Mouse (Mus musculus) ES-E14 (cell line): Measurements from ENCODE around the gene Ddah2. TPM values are rescaled to one million over a fixed set of nuclear protein-coding genes. Genes with fewer than 3 reads are reported as not detected.

Source experiments
- DNase-seq: peaks from one replicate; pipeline ENCODE4 v3.0.0-alpha.2; 2013; ENCODE audit warnings: low read depth, low spot score
- H3K27ac ChIP-seq: 2 replicates; pipeline ENCODE4 v1.5.1; 2012; ENCODE audit warnings: low read depth, mild to moderate bottlenecking, low read length, moderate library complexity, mixed read lengths; ENCODE audit not compliant: poor library complexity, insufficient read depth, severe bottlenecking
- H3K36me3 ChIP-seq: 2 replicates; pipeline ENCODE4 v1.6.1; 2012; ENCODE audit warnings: mild to moderate bottlenecking, low read length, moderate library complexity, mixed read lengths; ENCODE audit not compliant: control insufficient read depth, poor library complexity, insufficient read depth, severe bottlenecking
- H3K4me1 ChIP-seq, 2 experiments: fragments of 150-350 bp in 1 of 2; sonication (generic) in 1 of 2; 2 replicates each; pipeline ENCODE4 v1.6.1; 2012; ENCODE audit warnings: low read length in 2 of 2, mild to moderate bottlenecking in 1 of 2, mixed read lengths in 1 of 2; ENCODE audit not compliant: control insufficient read depth in 2 of 2, insufficient read depth in 2 of 2, poor library complexity in 1 of 2
- H3K4me3 ChIP-seq, 2 experiments: fragments of 150-350 bp in 1 of 2; sonication (generic) in 1 of 2; 2 replicates each; pipeline ENCODE4 v1.5.1; 2012; ENCODE audit warnings: low read length in 2 of 2, low read depth in 1 of 2, mild to moderate bottlenecking in 1 of 2, mixed read lengths in 1 of 2; ENCODE audit not compliant: insufficient read depth in 1 of 2, poor library complexity in 1 of 2, severe bottlenecking in 1 of 2
- H3K9ac ChIP-seq: 2 replicates; pipeline ENCODE4 v1.6.1; 2012; ENCODE audit warnings: low read depth, mild to moderate bottlenecking, low read length, mixed read lengths; ENCODE audit not compliant: poor library complexity, insufficient read depth, severe bottlenecking
- H3K9me3 ChIP-seq: fragments of 150-350 bp; sonication (generic); 2 replicates; pipeline ENCODE4 v1.6.1; 2012; ENCODE audit warnings: low read depth, mild to moderate bottlenecking, low read length; ENCODE audit not compliant: control insufficient read depth, insufficient read depth
- CHD2 ChIP-seq: IDR thresholded peaks from 2 replicates; pipeline ENCODE4 v1.6.1; 2014; ENCODE audit warnings: mild to moderate bottlenecking, low read depth, low read length, inconsistent platforms
- HCFC1 ChIP-seq: IDR thresholded peaks from 2 replicates; pipeline ENCODE4 v1.6.1; 2012; ENCODE audit warnings: low read length, inconsistent platforms, borderline replicate concordance; ENCODE audit not compliant: insufficient read depth
- MAFK ChIP-seq: IDR thresholded peaks from 2 replicates; pipeline ENCODE4 v1.6.1; 2014; ENCODE audit warnings: mild to moderate bottlenecking, low read depth, low read length, inconsistent platforms; ENCODE audit not compliant: insufficient read depth
- ZC3H11A ChIP-seq: IDR thresholded peaks from 2 replicates; pipeline ENCODE4 v1.6.1; 2012; ENCODE audit warnings: low read depth, mild to moderate bottlenecking, inconsistent platforms, low read length, borderline replicate concordance
- ZNF384 ChIP-seq: IDR thresholded peaks from 2 replicates; pipeline ENCODE4 v1.6.1; 2012; ENCODE audit warnings: low read depth, low read length, inconsistent platforms
- in situ Hi-C, 2 experiments: fragments of 600-800 bp; cut with MboI; formaldehyde crosslinking; loops; one replicate each; pipeline ENCODE4 v1.15.1; 2025; ENCODE audit warnings: low sequenced_read_pairs in 2 of 2, inconsistent platforms in 1 of 2; ENCODE audit not compliant: unreplicated experiment in 2 of 2
- total RNA-seq: library from RNA; depleted of rRNA; stranded (reverse); fragments of 300-350 nt; gene quantifications from 2 replicates; pipeline ENCODE4 v1.2.3, GENCODE M21; 2012

The Ddah2 gene
- total RNA-seq, 1 experiment = 45.0 TPM

GRCm38 (mm10) chr17:35058316-35058715 lies 519 bp upstream of the Ddah2 start:
- DNase-seq = no peak
- in situ Hi-C loops = no loop called here
- TF ChIP-seq ZNF384 (no peak), MAFK (no peak), HCFC1 (no peak), CHD2 (no peak), ZC3H11A (no peak)
- no peaks in the 10 kb centered on the region for H3K9me3 ChIP-seq
- H3K9ac ChIP-seq = no peak overlapping the region
- no peak overlapping the region; a peak in 1 of 4 replicates for H3K4me3 ChIP-seq
- H3K4me1 ChIP-seq = peaks cover 2 to 24% of the 10 kb centered on the region in 2 experiments
- H3K36me3 ChIP-seq = peaks cover 34% of the 10 kb centered on the region
- no peak overlapping the region for H3K27ac ChIP-seq

GRCm38 (mm10) chr17:35060071-35060470 lies 1.2 kb downstream of the Ddah2 start:
- in situ Hi-C loops = no loop called here
- Histone ChIP-seq H3K27ac (no peak overlapping the region), H3K9me3 (no peaks in the 10 kb centered on the region), H3K4me1 (peaks cover 6 to 34% of the 10 kb centered on the region in 2 experiments), H3K4me3 (peak overlapping the region; percentile 86 to 88), H3K9ac (peak overlapping the region; percentile 52; the same call in 1 of the 2 replicates), H3K36me3 (peaks cover 25% of the 10 kb centered on the region)
- no peak for TF ChIP-seq ZNF384
- TF ChIP-seq CHD2 = no peak
- no peak for TF ChIP-seq HCFC1
- TF ChIP-seq ZC3H11A = no peak
- TF ChIP-seq MAFK = no peak
- no peak for DNase-seq

DNA sequence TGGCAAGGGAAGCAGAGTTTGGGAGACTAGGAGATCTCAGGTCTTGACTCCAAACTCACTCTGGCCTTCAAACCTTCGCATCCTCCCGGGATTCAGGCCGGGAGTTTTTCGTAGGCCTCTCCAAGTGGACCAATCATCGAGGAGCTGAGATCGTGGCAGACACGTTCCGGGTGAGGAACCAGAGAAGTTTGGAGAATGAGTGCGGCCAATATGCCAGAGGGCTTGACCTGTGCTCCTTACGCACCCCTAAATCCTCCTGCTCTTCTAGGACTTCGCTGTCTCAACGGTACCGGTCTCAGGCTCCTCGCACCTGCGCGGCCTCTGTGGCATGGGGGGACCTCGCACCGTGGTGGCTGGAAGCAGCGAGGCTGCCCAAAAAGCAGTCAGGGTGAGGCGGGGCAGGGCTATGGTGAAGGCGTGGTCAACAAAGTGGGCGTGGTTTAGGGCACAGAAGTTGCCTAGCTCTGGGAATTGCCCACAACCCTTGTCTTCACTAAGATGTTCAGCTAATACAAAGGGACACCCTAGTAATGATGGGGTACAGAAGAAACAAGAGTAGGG lies 2.0 kb downstream of the Ddah2 start:
- Histone ChIP-seq H3K27ac (no peak overlapping the region), H3K4me1 (peaks cover 6 to 34% of the 10 kb centered on the region in 2 experiments), H3K9me3 (no peaks in the 10 kb centered on the region), H3K36me3 (peaks cover 19% of the 10 kb centered on the region; the same call in 1 of the 2 replicates), H3K4me3 (peak overlapping the region; percentile 86 to 88; a peak in 2 of 4 replicates), H3K9ac (peak overlapping the region; percentile 46; the same call in 1 of the 2 replicates)
- in situ Hi-C loops = no loop called here
- no peak for DNase-seq
- TF ChIP-seq ZNF384 (no peak), HCFC1 (no peak), MAFK (no peak), CHD2 (no peak), ZC3H11A (no peak)

DNA sequence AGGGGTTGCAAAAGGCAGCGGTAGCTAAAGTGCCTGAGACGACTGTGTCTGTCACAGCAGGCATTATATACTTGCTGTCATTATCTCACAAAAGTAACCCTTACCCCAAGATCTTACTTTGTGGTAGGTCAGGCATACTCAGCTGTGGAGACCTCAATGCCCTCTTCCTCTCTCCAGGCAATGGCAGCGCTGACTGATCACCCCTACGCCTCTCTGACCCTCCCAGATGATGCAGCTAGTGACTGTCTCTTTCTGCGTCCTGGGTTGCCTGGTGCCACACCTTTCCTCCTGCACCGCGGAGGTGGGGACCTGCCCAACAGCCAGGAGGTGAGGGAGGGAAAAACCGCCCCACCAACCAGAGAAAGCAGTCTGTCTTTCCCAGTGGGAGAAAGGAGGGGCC lies 2.5 kb downstream of the Ddah2 start:
- no peak for TF ChIP-seq CHD2
- no peak for TF ChIP-seq HCFC1
- no peak for TF ChIP-seq ZC3H11A
- no peak for TF ChIP-seq MAFK
- TF ChIP-seq ZNF384 = no peak
- in situ Hi-C loops = no loop called here
- no peaks in the 10 kb centered on the region for H3K9me3 ChIP-seq
- H3K36me3 ChIP-seq = peaks cover 16% of the 10 kb centered on the region; the same call in 1 of the 2 replicates
- no peak for DNase-seq
- H3K4me1 ChIP-seq = peaks cover 6 to 35% of the 10 kb centered on the region in 2 experiments
- no peak overlapping the region; a peak in 1 of 4 replicates for H3K4me3 ChIP-seq
- H3K27ac ChIP-seq = no peak overlapping the region
- no peak overlapping the region for H3K9ac ChIP-seq
